Mouse (Mus musculus): ENCODE data around the gene Zp1.

Zp1 gene

GRCm38 (mm10) chr19:10920532-10920931 is at the start of gene Zp1:
Zp1 (minus strand) TSS chr19:10920632.
- no peak for DNase-seq

GRCm38 (mm10) chr19:10968578-10968977 is 48.1 kb upstream of the Zp1 start:
- no peak for DNase-seq

- DNase-seq, result no peak
Observed at GRCm38 (mm10) chr19:10965721-10966120, 45.3 kb upstream of the Zp1 start.

- DNase-seq, result no peak
Observed at GRCm38 (mm10) chr19:10959978-10960346, 39.5 kb upstream of the Zp1 start.

GRCm38 (mm10) chr19:10959085-10959977 is 38.9 kb upstream of the Zp1 start:
- peak; percentile 25 to 67 for DNase-seq

GRCm38 (mm10) chr19:10952021-10952939 is 31.8 kb upstream of the Zp1 start:
- no peak for DNase-seq

GRCm38 (mm10) chr19:10949558-10949957 is 29.1 kb upstream of the Zp1 start:
- no peak for DNase-seq

- DNase-seq, result peak; percentile 96 to 97
Observed at GRCm38 (mm10) chr19:10949112-10949511, 28.7 kb upstream of the Zp1 start, which contains the start of gene Ccdc86. Ccdc86 (minus strand) TSS chr19:10949266.

- DNase-seq, result peak in 1 of 2 experiments; percentile 18
Observed at GRCm38 (mm10) chr19:10948416-10948815, 28.0 kb upstream of the Zp1 start.

GRCm38 (mm10) chr19:10947219-10947618 is 26.8 kb upstream of the Zp1 start:
- DNase-seq, result no peak

GRCm38 (mm10) chr19:10946506-10946905 is 26.1 kb upstream of the Zp1 start:
- DNase-seq, result no peak

GRCm38 (mm10) chr19:10943955-10944354 is 23.5 kb upstream of the Zp1 start:
- no peak for DNase-seq

- peak in 1 of 2 experiments; percentile 31 for DNase-seq
Observed at GRCm38 (mm10) chr19:10940801-10941457, 20.5 kb upstream of the Zp1 start.

GRCm38 (mm10) chr19:10940097-10940800 is 19.8 kb upstream of the Zp1 start:
- DNase-seq, result peak; percentile 86 to 89

GRCm38 (mm10) chr19:10938771-10939170 is 18.3 kb upstream of the Zp1 start:
- no peak for DNase-seq

GRCm38 (mm10) chr19:10937110-10937563 is 16.7 kb upstream of the Zp1 start, which contains the start of gene Ptgdr2:
Ptgdr2 (plus strand) TSS chr19:10937160.
- DNase-seq, result no peak

- no peak for DNase-seq
Observed at GRCm38 (mm10) chr19:10936077-10936476, 15.6 kb upstream of the Zp1 start.

GRCm38 (mm10) chr19:10935029-10935428 is 14.6 kb upstream of the Zp1 start:
- DNase-seq, result no peak

- DNase-seq, result no peak
Observed at GRCm38 (mm10) chr19:10930641-10931040, 10.2 kb upstream of the Zp1 start.

- DNase-seq, result no peak
Observed at GRCm38 (mm10) chr19:10926666-10927065, 6.2 kb upstream of the Zp1 start.

GRCm38 (mm10) chr19:10926123-10926621 is 5.7 kb upstream of the Zp1 start:
- no peak for DNase-seq

- DNase-seq, result no peak
Observed at GRCm38 (mm10) chr19:10924220-10924619, 3.8 kb upstream of the Zp1 start.

Data from cerebellum, postnatal 36 days (tissue).